Mouse (Mus musculus): ENCODE results near the gene Nell2. TPM values are rescaled to one million over a fixed set of nuclear protein-coding genes. Genes with fewer than 3 reads are reported as not detected.
"Not testable (repeated sequence)": the region's sequence is repeated elsewhere in the genome, so short reads cannot be mapped to it uniquely, and the experiment has no call there.

The Nell2 gene
- polyA plus RNA-seq, 1 experiment from 2014 or later: 1.8 TPM

DNA sequence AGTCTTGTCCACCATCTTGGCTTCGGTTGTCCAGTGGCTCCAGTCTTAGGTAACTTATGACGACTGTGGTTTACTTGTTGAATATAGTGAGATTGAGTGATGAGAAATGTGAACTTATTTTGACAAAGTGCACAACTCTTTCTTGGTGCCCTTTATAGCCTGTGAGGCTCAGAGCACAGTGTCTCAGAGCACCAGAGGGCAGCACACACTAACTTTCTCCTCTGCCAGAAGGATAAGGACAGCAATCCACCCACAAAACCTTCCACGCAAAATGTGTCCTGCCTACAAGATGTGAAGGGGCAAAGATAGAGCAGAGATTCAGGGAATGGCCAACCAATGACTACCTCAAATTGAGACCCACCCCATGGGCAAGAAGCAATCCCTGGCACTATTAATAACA is 256.2 kb downstream of the Nell2 start:
- no peak for ATAC-seq (replicated peaks; ENCODE audit: low FRiP score)
- 80% methylated on average over 3 of the region's 3 CpGs for WGBS
- no peak overlapping the region for H3K4me2 ChIP-seq
- no peaks in the 10 kb centered on the region for H3K27me3 ChIP-seq (replicated peaks; ENCODE audit: control insufficient read depth, insufficient read depth, low read length)
- no peak overlapping the region for H3K4me3 ChIP-seq (ENCODE audit: low read depth, low read length)
- no peaks in the 10 kb centered on the region for H3K9me3 ChIP-seq (ENCODE audit: control insufficient read depth, low read length)
- H3K27ac ChIP-seq (ENCODE audit: low read depth, low read length): no peak overlapping the region
- DNase-seq (ENCODE audit: low spot score): no peak
- H3K4me1 ChIP-seq (replicated peaks; ENCODE audit: control insufficient read depth, insufficient read depth, low read length): no peaks in the 10 kb centered on the region
- H3K36me3 ChIP-seq (ENCODE audit: control insufficient read depth, insufficient read depth, low read length): no peaks in the 10 kb centered on the region
- no peak overlapping the region for H3K9ac ChIP-seq (ENCODE audit: low read depth, low read length)

DNA sequence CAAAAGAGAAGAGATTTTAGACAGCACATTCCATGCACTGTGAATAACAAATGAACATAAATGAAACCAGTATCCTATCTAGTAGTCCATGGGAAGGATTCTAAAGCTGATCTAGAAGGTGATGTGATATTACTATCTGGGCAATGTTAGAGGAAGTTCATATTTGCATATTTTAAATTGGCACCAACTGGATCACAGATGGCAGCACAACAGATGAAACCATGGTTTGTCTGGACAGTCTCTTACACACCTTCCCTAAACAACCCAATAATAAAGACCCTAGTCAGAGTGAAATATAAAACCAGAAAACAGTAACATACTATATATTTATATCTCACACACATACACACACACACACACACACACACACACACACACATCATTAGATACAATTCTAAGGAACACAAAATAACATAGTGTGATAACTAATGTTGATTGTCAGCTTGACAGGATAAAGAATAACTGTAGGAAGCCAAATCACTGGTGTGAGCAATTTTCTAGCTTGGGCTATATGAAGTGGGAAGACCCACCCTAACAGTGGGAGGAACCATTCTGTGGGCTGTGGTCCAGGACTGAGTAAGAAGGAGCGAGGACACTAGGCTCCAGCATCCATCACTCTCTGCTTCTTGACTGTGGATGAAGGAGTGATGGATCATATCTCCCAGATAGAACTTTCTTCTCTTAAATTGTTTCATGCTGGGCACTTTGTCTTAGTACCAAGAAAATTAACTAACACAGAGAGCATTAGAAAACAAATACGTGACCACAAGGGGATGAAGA is 268.5 kb downstream of the Nell2 start:
- Histone ChIP-seq H3K4me3 (ENCODE audit: low read depth, low read length) (no peak overlapping the region), H3K9ac (ENCODE audit: low read depth, low read length) (no peak overlapping the region), H3K27ac (ENCODE audit: low read depth, low read length) (no peak overlapping the region), H3K9me3 (ENCODE audit: control insufficient read depth, low read length) (no peaks in the 10 kb centered on the region), H3K36me3 (ENCODE audit: control insufficient read depth, insufficient read depth, low read length) (no peaks in the 10 kb centered on the region), H3K4me2 (no peak overlapping the region), H3K4me1 (replicated peaks; ENCODE audit: control insufficient read depth, insufficient read depth, low read length) (no peaks in the 10 kb centered on the region), H3K27me3 (replicated peaks; ENCODE audit: control insufficient read depth, insufficient read depth, low read length) (no peaks in the 10 kb centered on the region)
- 86% methylated on average over 2 of the region's 2 CpGs for WGBS
- DNase-seq (ENCODE audit: low spot score) (no peak), ATAC-seq (replicated peaks; ENCODE audit: low FRiP score) (no peak)

DNA sequence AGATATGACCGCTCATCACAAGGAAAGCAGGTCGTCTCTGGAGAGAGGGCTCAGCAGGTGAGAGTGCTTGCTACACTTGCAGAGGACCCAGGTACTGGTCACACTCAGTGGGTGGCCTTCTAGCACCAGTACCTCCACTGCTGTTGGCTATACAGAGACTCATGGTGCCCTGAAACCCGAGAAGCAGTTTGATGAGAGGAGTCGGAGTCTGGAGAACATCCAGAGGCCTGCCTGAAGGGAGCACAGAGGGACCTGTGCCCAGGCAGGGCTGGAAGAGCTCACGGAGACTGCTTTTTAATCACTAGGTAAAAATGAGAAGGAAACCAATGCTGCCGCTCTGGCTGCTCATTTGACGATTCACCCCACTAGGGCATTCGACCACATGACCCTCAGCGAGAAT is 271.2 kb downstream of the Nell2 start:
- no peak overlapping the region for H3K27ac ChIP-seq (ENCODE audit: low read depth, low read length)
- H3K9ac ChIP-seq (ENCODE audit: low read depth, low read length): no peak overlapping the region
- H3K9me3 ChIP-seq (ENCODE audit: control insufficient read depth, low read length): no peaks in the 10 kb centered on the region
- no peaks in the 10 kb centered on the region for H3K4me1 ChIP-seq (replicated peaks; ENCODE audit: control insufficient read depth, insufficient read depth, low read length)
- H3K27me3 ChIP-seq (replicated peaks; ENCODE audit: control insufficient read depth, insufficient read depth, low read length): no peaks in the 10 kb centered on the region
- no peak for DNase-seq (ENCODE audit: low spot score)
- no peak overlapping the region for H3K4me3 ChIP-seq (ENCODE audit: low read depth, low read length)
- 69% methylated on average over 9 of the region's 9 CpGs for WGBS
- ATAC-seq (replicated peaks; ENCODE audit: low FRiP score): no peak
- H3K36me3 ChIP-seq (ENCODE audit: control insufficient read depth, insufficient read depth, low read length): no peaks in the 10 kb centered on the region
- H3K4me2 ChIP-seq: no peak overlapping the region

DNA sequence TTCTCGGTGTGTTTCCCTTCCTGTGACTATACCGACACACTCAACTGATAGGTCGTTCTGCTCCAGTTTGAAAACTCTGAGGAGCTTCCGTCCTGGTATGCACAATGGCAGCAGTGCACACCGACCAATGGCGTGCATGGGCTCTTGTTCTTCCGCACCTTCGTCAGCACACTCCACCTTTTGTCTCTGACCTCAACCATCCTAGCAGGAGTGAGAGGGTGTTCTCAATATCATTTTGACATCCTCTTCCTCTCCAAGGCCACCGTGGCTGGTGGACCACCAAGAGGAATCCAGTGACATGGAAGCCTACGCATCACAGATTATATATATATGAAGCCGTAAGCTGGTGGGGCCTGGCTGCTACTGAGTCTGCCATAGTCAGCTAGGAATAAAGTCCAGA is 282.8 kb downstream of the Nell2 start:
- no peak overlapping the region for H3K4me2 ChIP-seq
- no peaks in the 10 kb centered on the region for H3K9me3 ChIP-seq (ENCODE audit: control insufficient read depth, low read length)
- H3K4me3 ChIP-seq (ENCODE audit: low read depth, low read length): no peak overlapping the region
- H3K9ac ChIP-seq (ENCODE audit: low read depth, low read length): no peak overlapping the region
- DNase-seq (ENCODE audit: low spot score): no peak
- no peaks in the 10 kb centered on the region for H3K36me3 ChIP-seq (ENCODE audit: control insufficient read depth, insufficient read depth, low read length)
- no peak overlapping the region for H3K27ac ChIP-seq (ENCODE audit: low read depth, low read length)
- 89% methylated on average over 11 of the region's 11 CpGs for WGBS
- no peaks in the 10 kb centered on the region for H3K27me3 ChIP-seq (replicated peaks; ENCODE audit: control insufficient read depth, insufficient read depth, low read length)
- ATAC-seq (replicated peaks; ENCODE audit: low FRiP score): no peak
- no peaks in the 10 kb centered on the region for H3K4me1 ChIP-seq (replicated peaks; ENCODE audit: control insufficient read depth, insufficient read depth, low read length)

DNA sequence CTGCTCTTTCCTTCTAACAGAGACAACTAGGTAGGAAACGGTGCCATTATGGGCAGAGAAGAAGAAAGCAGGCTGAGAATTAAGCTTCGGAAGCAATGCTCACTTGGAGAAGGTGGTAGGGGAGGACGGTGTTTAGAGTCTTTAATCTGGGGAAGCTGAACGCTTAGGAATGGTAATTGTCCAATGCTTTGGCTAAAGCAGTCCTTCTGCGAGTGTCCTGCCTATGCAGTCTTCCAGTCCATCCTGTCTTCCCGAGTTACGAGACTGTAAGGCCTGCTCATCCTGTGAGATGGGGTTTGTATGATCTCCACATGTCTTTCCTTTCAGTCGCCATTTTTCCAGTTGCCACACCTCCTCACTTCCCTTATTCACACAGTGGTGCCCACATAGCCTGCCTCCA is 284.5 kb downstream of the Nell2 start:
- Histone ChIP-seq H3K4me2 (no peak overlapping the region), H3K9ac (ENCODE audit: low read depth, low read length) (no peak overlapping the region), H3K4me1 (replicated peaks; ENCODE audit: control insufficient read depth, insufficient read depth, low read length) (no peaks in the 10 kb centered on the region), H3K27ac (ENCODE audit: low read depth, low read length) (no peak overlapping the region), H3K9me3 (ENCODE audit: control insufficient read depth, low read length) (no peaks in the 10 kb centered on the region), H3K4me3 (ENCODE audit: low read depth, low read length) (no peak overlapping the region), H3K36me3 (ENCODE audit: control insufficient read depth, insufficient read depth, low read length) (no peaks in the 10 kb centered on the region), H3K27me3 (replicated peaks; ENCODE audit: control insufficient read depth, insufficient read depth, low read length) (no peaks in the 10 kb centered on the region)
- ATAC-seq (replicated peaks; ENCODE audit: low FRiP score) (no peak), DNase-seq (ENCODE audit: low spot score) (no peak)
- 79% methylated on average over 8 of the region's 8 CpGs for WGBS

DNA sequence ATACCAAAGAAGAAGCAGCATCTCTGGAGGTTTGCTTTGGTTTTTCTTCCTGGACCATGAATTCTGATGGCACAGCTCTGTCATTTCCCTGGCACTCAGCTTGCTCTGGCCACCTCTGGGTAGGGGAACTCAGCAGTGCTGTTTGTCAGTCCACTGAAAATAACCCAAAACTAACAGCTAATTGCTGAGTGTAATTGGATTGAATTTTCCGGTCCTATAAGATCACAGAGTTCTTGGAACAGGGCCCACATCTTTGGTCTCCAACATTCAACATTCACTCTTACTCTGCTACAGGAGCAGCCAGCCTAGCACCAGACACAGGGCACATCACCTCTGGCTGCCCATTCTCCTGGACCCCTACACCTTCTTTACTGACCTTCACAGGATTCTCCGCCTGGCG is 287.2 kb downstream of the Nell2 start:
- Histone ChIP-seq H3K27ac (ENCODE audit: low read depth, low read length) (no peak overlapping the region), H3K9ac (ENCODE audit: low read depth, low read length) (no peak overlapping the region), H3K4me2 (no peak overlapping the region), H3K9me3 (ENCODE audit: control insufficient read depth, low read length) (no peaks in the 10 kb centered on the region), H3K36me3 (ENCODE audit: control insufficient read depth, insufficient read depth, low read length) (no peaks in the 10 kb centered on the region), H3K4me1 (replicated peaks; ENCODE audit: control insufficient read depth, insufficient read depth, low read length) (no peaks in the 10 kb centered on the region), H3K27me3 (replicated peaks; ENCODE audit: control insufficient read depth, insufficient read depth, low read length) (no peaks in the 10 kb centered on the region), H3K4me3 (ENCODE audit: low read depth, low read length) (no peak overlapping the region)
- DNase-seq (ENCODE audit: low spot score): no peak
- ATAC-seq (replicated peaks; ENCODE audit: low FRiP score): no peak
- 89% methylated on average over 3 of the region's 3 CpGs for WGBS

DNA sequence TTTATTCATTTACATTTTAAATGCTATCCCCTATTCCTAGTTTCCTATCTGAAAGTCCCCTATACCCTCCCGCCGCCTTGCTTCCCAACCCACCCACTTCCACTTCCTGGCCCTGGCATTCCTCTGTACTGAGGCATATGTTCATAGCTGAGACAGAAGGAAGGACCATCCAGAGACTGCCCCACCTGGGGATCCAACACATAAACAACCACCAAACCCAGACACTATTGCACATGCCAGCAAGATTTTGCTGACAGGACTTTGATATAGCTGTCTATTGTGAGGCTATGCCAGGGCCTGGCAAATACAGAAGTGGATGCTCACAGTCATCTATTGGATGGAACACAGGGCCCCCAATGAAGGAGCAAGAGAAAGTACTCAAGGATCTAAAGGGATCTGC is 291.3 kb downstream of the Nell2 start:
- not testable (repeated sequence) for H3K9me3 ChIP-seq (ENCODE audit: control insufficient read depth, low read length); H3K9ac ChIP-seq (ENCODE audit: low read depth, low read length); H3K36me3 ChIP-seq (ENCODE audit: control insufficient read depth, insufficient read depth, low read length); H3K27ac ChIP-seq (ENCODE audit: low read depth, low read length); H3K27me3 ChIP-seq (replicated peaks; ENCODE audit: control insufficient read depth, insufficient read depth, low read length); H3K4me1 ChIP-seq (replicated peaks; ENCODE audit: control insufficient read depth, insufficient read depth, low read length); ATAC-seq (replicated peaks; ENCODE audit: low FRiP score); H3K4me2 ChIP-seq; H3K4me3 ChIP-seq (ENCODE audit: low read depth, low read length); DNase-seq (ENCODE audit: low spot score)
- WGBS: 88% methylated on average over 2 of the region's 2 CpGs

DNA sequence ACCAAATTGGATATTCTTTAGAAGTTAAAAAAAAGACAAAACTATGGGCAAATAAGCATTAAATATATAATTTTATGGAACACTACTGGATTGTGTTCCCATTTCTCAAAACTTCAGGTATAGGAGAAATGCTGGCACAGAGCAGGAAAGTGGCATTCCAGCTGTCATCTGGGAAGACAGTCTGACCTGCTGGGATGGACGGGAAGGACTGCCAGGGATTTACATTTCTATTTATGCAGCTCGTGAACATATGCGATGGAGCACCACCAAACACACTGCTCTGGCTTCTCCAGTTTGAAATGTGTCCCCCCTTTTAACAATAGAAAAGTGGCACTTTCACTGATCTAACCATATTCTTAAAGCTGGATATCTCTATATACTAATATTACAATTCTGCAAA is 291.9 kb downstream of the Nell2 start:
- Histone ChIP-seq H3K4me3 (ENCODE audit: low read depth, low read length) (no peak overlapping the region), H3K27ac (ENCODE audit: low read depth, low read length) (no peak overlapping the region), H3K9ac (ENCODE audit: low read depth, low read length) (no peak overlapping the region), H3K9me3 (ENCODE audit: control insufficient read depth, low read length) (no peaks in the 10 kb centered on the region), H3K4me2 (no peak overlapping the region), H3K27me3 (replicated peaks; ENCODE audit: control insufficient read depth, insufficient read depth, low read length) (no peaks in the 10 kb centered on the region), H3K36me3 (ENCODE audit: control insufficient read depth, insufficient read depth, low read length) (no peaks in the 10 kb centered on the region), H3K4me1 (replicated peaks; ENCODE audit: control insufficient read depth, insufficient read depth, low read length) (no peaks in the 10 kb centered on the region)
- WGBS: 83% methylated on average over 3 of the region's 3 CpGs
- no peak for ATAC-seq (replicated peaks; ENCODE audit: low FRiP score)
- no peak for DNase-seq (ENCODE audit: low spot score)

DNA sequence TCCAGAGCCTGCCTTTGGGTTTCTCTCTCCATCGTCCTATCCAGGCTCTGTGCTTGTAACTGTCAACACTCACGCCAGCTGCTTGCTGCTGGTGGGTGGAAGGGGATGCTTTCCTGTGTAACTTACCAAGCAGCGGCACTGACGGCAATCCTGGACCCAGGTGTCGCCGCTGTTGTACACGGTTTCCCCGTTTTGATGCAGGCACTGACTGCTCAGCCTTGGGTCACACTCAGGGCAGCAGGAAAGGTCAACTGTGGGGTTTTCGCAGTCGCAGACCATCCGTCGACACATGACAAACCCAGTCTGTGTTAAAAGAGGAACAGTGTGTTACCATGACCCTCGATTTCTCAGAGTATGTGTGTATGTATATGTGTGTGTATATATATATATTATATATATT is 297.2 kb downstream of the Nell2 start:
- H3K27ac ChIP-seq (ENCODE audit: low read depth, low read length): no peak overlapping the region
- no peaks in the 10 kb centered on the region for H3K36me3 ChIP-seq (ENCODE audit: control insufficient read depth, insufficient read depth, low read length)
- H3K4me2 ChIP-seq: no peak overlapping the region
- no peak for ATAC-seq (replicated peaks; ENCODE audit: low FRiP score)
- no peak for DNase-seq (ENCODE audit: low spot score)
- no peak overlapping the region for H3K4me3 ChIP-seq (ENCODE audit: low read depth, low read length)
- 84% methylated on average over 13 of the region's 13 CpGs for WGBS
- no peak overlapping the region for H3K9ac ChIP-seq (ENCODE audit: low read depth, low read length)
- no peaks in the 10 kb centered on the region for H3K4me1 ChIP-seq (replicated peaks; ENCODE audit: control insufficient read depth, insufficient read depth, low read length)
- no peaks in the 10 kb centered on the region for H3K27me3 ChIP-seq (replicated peaks; ENCODE audit: control insufficient read depth, insufficient read depth, low read length)
- no peaks in the 10 kb centered on the region for H3K9me3 ChIP-seq (ENCODE audit: control insufficient read depth, low read length)
